Mouse (Mus musculus): ENCODE measurements around the gene Gpr75. TPM values are rescaled to one million over a fixed set of nuclear protein-coding genes. Genes with fewer than 3 reads are reported as not detected.

Gpr75 gene
- not detected for polyA plus RNA-seq (2017; shearing (Covaris generic))

DNA sequence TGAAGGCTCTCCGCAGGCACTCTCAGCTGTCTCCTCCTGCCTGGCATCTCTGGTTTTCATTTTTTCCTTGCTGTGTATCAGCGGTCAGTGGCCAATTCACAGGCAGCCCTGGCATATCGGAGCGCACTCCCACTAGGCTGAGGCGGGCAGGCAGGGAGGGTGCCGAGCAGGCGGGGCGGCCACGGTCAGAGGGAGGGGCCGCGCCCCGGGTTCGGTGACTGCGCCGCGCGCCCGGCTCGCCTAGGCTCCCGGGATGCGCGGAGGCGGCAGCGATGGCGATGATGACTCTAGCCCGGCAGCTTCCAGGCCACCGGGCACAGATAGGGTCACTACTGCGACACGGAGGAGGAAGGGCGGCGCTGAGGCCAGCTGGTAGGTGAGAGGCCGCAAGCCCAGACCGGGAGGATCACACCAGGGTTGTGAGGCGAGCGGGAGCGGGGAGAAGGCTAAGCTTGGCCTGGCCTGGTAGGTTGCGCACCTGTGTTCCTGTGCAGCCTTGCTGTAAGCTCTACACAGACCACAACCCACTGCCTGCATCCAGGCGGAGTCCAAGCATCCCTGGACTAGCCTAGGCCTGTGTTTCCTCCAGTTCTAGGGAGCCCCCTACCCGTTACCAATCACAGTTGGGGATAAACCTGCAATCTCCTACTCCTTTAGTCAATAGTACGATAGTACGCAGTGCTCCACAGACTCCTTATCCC is at the start of gene Gpr75, which contains the start of gene Asb3:
Gene Gpr75 (plus strand): TSS at position 188 of the 701 bp plus-strand sequence.
Gene Asb3 (plus strand): TSS at position 246 of the 701 bp plus-strand sequence.

Other genes with a start within 250 kb of the Gpr75 start
- 1.4 TPM for gene Acyp2, start 235.8 kb upstream of the Gpr75 start, polyA plus RNA-seq (2017; shearing (Covaris generic))
- 7.3 TPM for gene Psme4, start 113.6 kb upstream of the Gpr75 start, polyA plus RNA-seq (2017; shearing (Covaris generic))
- gene Asb3, start 58 bp downstream of the Gpr75 start, polyA plus RNA-seq (2017; shearing (Covaris generic)): 60.8 TPM
- 9.3 TPM for gene Erlec1, start 69.0 kb downstream of the Gpr75 start, polyA plus RNA-seq (2017; shearing (Covaris generic))
- gene Chac2, start 101.0 kb downstream of the Gpr75 start, polyA plus RNA-seq (2017; shearing (Covaris generic)): 8.3 TPM